Mouse (Mus musculus) lung, postnatal 0 days (tissue): Measurements from ENCODE around the gene Mxra7.

Experiments used
- CTCF ChIP-seq: IDR thresholded peaks from 2 replicates; pipeline ENCODE4 v1.5.1; 2016; ENCODE audit warnings: antibody characterized with exemption, mild to moderate bottlenecking
- EP300 ChIP-seq: IDR thresholded peaks from 2 replicates; pipeline ENCODE4 v1.6.1; 2016; ENCODE audit warnings: antibody characterized with exemption, mild to moderate bottlenecking, control low read depth

DNA sequence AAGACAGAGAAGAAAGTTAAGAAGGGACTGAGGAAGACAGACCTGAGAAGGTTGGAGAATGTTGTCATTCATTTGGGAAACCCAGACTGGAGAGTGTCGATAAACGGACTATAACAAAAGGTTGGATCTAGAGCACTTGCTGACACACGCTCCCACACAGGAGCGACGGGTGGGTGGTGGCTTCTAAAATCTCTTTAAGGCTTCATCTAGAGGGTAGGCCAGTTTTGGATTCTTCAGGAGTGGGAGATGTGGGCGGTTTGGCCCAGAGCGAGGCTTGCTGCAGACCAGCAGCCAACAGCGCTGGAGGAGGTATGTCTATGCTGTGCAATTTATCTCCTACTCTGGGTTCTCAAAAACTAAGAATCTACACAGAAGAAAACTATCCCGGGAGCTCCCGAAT is 5.2 kb downstream of the Mxra7 start:
- TF ChIP-seq CTCF = no peak
- TF ChIP-seq EP300 = no peak
